Mouse (Mus musculus) MEL (cell line): ENCODE data around the gene Pou2af1. TPM values are rescaled to one million over a fixed set of nuclear protein-coding genes. Genes with fewer than 3 reads are reported as not detected.

Source experiments
- DNase-seq: peaks from one replicate; pipeline ENCODE4 v3.0.0; 2011; ENCODE audit warnings: low read depth, low spot score
- H3K27ac ChIP-seq: 2 replicates; pipeline ENCODE4 v1.5.1; 2012; ENCODE audit warnings: low read depth, mild to moderate bottlenecking, control low read depth, low read length, moderate library complexity; ENCODE audit not compliant: control insufficient read depth
- H3K27me3 ChIP-seq, 2 experiments: fragments of 150-350 bp in 1 of 2; sonication (generic) in 1 of 2; 2 replicates each; pipeline ENCODE4 v1.6.1; 2012; ENCODE audit warnings: low read length in 2 of 2, mild to moderate bottlenecking in 2 of 2, improper control_type of control experiment in 1 of 2, moderate library complexity in 1 of 2; ENCODE audit not compliant: insufficient read depth in 2 of 2, control insufficient read depth in 1 of 2
- H3K36me3 ChIP-seq, 2 experiments: 2 replicates each; pipeline ENCODE4 v1.6.1; 2012 to 2014; ENCODE audit warnings: low read length in 2 of 2, improper control_type of control experiment in 1 of 2, inconsistent platforms in 1 of 2, mild to moderate bottlenecking in 1 of 2; ENCODE audit not compliant: insufficient read depth in 2 of 2, control insufficient read depth in 1 of 2
- H3K4me1 ChIP-seq, 2 experiments: fragments of 150-350 bp in 1 of 2; sonication (generic) in 1 of 2; 2 replicates each; pipeline ENCODE4 v1.6.1; 2012; ENCODE audit warnings: low read length in 2 of 2, improper control_type of control experiment in 1 of 2, mild to moderate bottlenecking in 1 of 2; ENCODE audit not compliant: insufficient read depth in 2 of 2, control insufficient read depth in 1 of 2
- H3K4me3 ChIP-seq, 2 experiments: fragments of 150-350 bp in 1 of 2; sonication (generic) in 1 of 2; 2 replicates each; pipeline ENCODE4 v1.5.1; 2012; ENCODE audit warnings: low read depth in 2 of 2, low read length in 2 of 2, mild to moderate bottlenecking in 2 of 2, moderate library complexity in 2 of 2, control low read depth in 1 of 2, improper control_type of control experiment in 1 of 2; ENCODE audit not compliant: control insufficient read depth in 1 of 2, insufficient read depth in 1 of 2
- H3K79me2 ChIP-seq: 2 replicates; pipeline ENCODE4 v1.6.1; 2012; ENCODE audit warnings: mild to moderate bottlenecking, low read length, moderate library complexity; ENCODE audit not compliant: control insufficient read depth, poor library complexity, insufficient read depth
- H3K9ac ChIP-seq: 2 replicates; pipeline ENCODE4 v1.6.1; 2012; ENCODE audit warnings: low read depth, mild to moderate bottlenecking, control low read depth, low read length, moderate library complexity; ENCODE audit not compliant: control insufficient read depth, poor library complexity, severe bottlenecking
- H3K9me3 ChIP-seq: fragments of 150-350 bp; sonication (generic); replicated peaks from 2 replicates; pipeline ENCODE4 v1.6.1; 2012; ENCODE audit warnings: mild to moderate bottlenecking, low read length, improper control_type of control experiment, moderate library complexity; ENCODE audit not compliant: insufficient read depth
- BHLHE40 ChIP-seq: IDR thresholded peaks from 2 replicates; pipeline ENCODE4 v1.6.1; 2012; ENCODE audit warnings: low read depth, mild to moderate bottlenecking, inconsistent platforms, low read length, improper control_type of control experiment, borderline replicate concordance
- CHD2 ChIP-seq: IDR thresholded peaks from 2 replicates; pipeline ENCODE4 v1.6.1; 2011; ENCODE audit warnings: low read length, improper control_type of control experiment
- CTCF ChIP-seq, 3 experiments: IDR thresholded peaks in 2 of 3; conservative IDR thresholded peaks in 1 of 3; 2 replicates each; pipeline ENCODE4 v1.5.1; 2011 to 2012; ENCODE audit warnings: low read length in 3 of 3, low read depth in 2 of 3, mild to moderate bottlenecking in 2 of 3, improper control_type of control experiment in 1 of 3, inconsistent platforms in 1 of 3, mixed read lengths in 1 of 3, moderate library complexity in 1 of 3; ENCODE audit not compliant: control insufficient read depth in 1 of 3, insufficient read depth in 1 of 3, poor library complexity in 1 of 3, severe bottlenecking in 1 of 3
- ELF1 ChIP-seq: IDR thresholded peaks from 2 replicates; pipeline ENCODE4 v1.6.1; 2014; ENCODE audit warnings: low read depth, mild to moderate bottlenecking, inconsistent platforms, low read length, improper control_type of control experiment, moderate library complexity
- EP300 ChIP-seq, 2 experiments: IDR thresholded peaks; 2 replicates each; pipeline ENCODE4 v1.6.1; 2011; ENCODE audit warnings: improper control_type of control experiment in 2 of 2, low read length in 2 of 2, low read depth in 1 of 2, mild to moderate bottlenecking in 1 of 2
- ETS1 ChIP-seq: IDR thresholded peaks from 2 replicates; pipeline ENCODE4 v1.6.1; 2012; ENCODE audit warnings: low read depth, mild to moderate bottlenecking, inconsistent platforms, low read length, improper control_type of control experiment, moderate library complexity
- GABPA ChIP-seq: IDR thresholded peaks from 2 replicates; pipeline ENCODE4 v1.6.1; 2012; ENCODE audit warnings: low read depth, mild to moderate bottlenecking, inconsistent platforms, low read length, improper control_type of control experiment, moderate library complexity
- GATA1 ChIP-seq: IDR thresholded peaks from 2 replicates; pipeline ENCODE4 v1.6.1; 2011; ENCODE audit warnings: low read depth, low read length, improper control_type of control experiment
- HCFC1 ChIP-seq: IDR thresholded peaks from 2 replicates; pipeline ENCODE4 v1.6.1; 2012; ENCODE audit warnings: low read depth, mild to moderate bottlenecking, inconsistent platforms, low read length, improper control_type of control experiment, moderate library complexity
- JUND ChIP-seq: IDR thresholded peaks from 2 replicates; pipeline ENCODE4 v1.6.1; 2011; ENCODE audit warnings: low read depth, mild to moderate bottlenecking, improper control_type of control experiment, low read length
- KAT2A ChIP-seq: conservative IDR thresholded peaks from 2 replicates; pipeline ENCODE4 v1.6.1; 2012; ENCODE audit warnings: low read depth, low read length, improper control_type of control experiment, inconsistent platforms
- MAFK ChIP-seq: IDR thresholded peaks from 2 replicates; pipeline ENCODE4 v1.6.1; 2011; ENCODE audit warnings: low read depth, mild to moderate bottlenecking, low read length, improper control_type of control experiment, borderline replicate concordance
- MXI1 ChIP-seq: IDR thresholded peaks from 2 replicates; pipeline ENCODE4 v1.6.1; 2011; ENCODE audit warnings: mild to moderate bottlenecking, low read depth, low read length, improper control_type of control experiment
- MYB ChIP-seq: IDR thresholded peaks from 2 replicates; pipeline ENCODE4 v1.6.1; 2011; ENCODE audit warnings: mild to moderate bottlenecking, low read depth, low read length, improper control_type of control experiment
- MYC ChIP-seq: IDR thresholded peaks from 2 replicates; pipeline ENCODE4 v1.6.1; 2011; ENCODE audit warnings: low read depth, mild to moderate bottlenecking, low read length, improper control_type of control experiment, moderate library complexity
- NELFE ChIP-seq: IDR thresholded peaks from 2 replicates; pipeline ENCODE4 v1.6.1; 2011; ENCODE audit warnings: low read depth, low read length, improper control_type of control experiment
- SIN3A ChIP-seq: IDR thresholded peaks from 2 replicates; pipeline ENCODE4 v1.6.1; 2012; ENCODE audit warnings: low read length, improper control_type of control experiment, inconsistent platforms
- TBP ChIP-seq: IDR thresholded peaks from 2 replicates; pipeline ENCODE4 v1.8.0; 2011; ENCODE audit warnings: low read depth, low read length, improper control_type of control experiment
- TCF12 ChIP-seq: IDR thresholded peaks from 2 replicates; pipeline ENCODE4 v1.6.1; 2014; ENCODE audit warnings: low read depth, mild to moderate bottlenecking, inconsistent platforms, low read length, improper control_type of control experiment, moderate library complexity
- USF1 ChIP-seq: IDR thresholded peaks from 2 replicates; pipeline ENCODE4 v1.6.1; 2014; ENCODE audit warnings: low read depth, mild to moderate bottlenecking, inconsistent platforms, low read length, improper control_type of control experiment, moderate library complexity
- USF2 ChIP-seq, 2 experiments: IDR thresholded peaks; 2 replicates each; pipeline ENCODE4 v1.6.1; 2011 to 2012; ENCODE audit warnings: improper control_type of control experiment in 2 of 2, low read length in 2 of 2, borderline replicate concordance in 1 of 2, inconsistent platforms in 1 of 2, low read depth in 1 of 2, mild to moderate bottlenecking in 1 of 2; ENCODE audit not compliant: insufficient read depth in 1 of 2
- ZKSCAN1 ChIP-seq: IDR thresholded peaks from 2 replicates; pipeline ENCODE4 v1.6.1; 2012; ENCODE audit warnings: low read depth, mild to moderate bottlenecking, inconsistent platforms, low read length, improper control_type of control experiment, moderate library complexity
- ZMIZ1 ChIP-seq: IDR thresholded peaks from 2 replicates; pipeline ENCODE4 v1.6.1; 2012; ENCODE audit warnings: low read depth, mild to moderate bottlenecking, inconsistent platforms, low read length, improper control_type of control experiment, moderate library complexity
- polyA plus RNA-seq, 2 experiments: library from polyadenylated mRNA; stranded (reverse) in 1 of 2; unstranded in 1 of 2; fragments of >175 nt in 1 of 2; fragments of >200 nt in 1 of 2; gene quantifications; 2 replicates each; pipeline versions ENCODE4 v1.2.1 to v1.2.4; 2012; ENCODE audit warnings: low replicate concordance in 2 of 2, low read depth in 1 of 2; ENCODE audit not compliant: insufficient read length in 2 of 2, insufficient read depth in 1 of 2, missing spikeins in 1 of 2
- total RNA-seq: library from RNA; depleted of rRNA; stranded (reverse); fragments of 300-350 nt; gene quantifications from 2 replicates; pipeline ENCODE4 v1.2.3, GENCODE M21; 2012

Pou2af1 gene
- total and polyA plus RNA-seq, 3 experiments, result not detected

DNA sequence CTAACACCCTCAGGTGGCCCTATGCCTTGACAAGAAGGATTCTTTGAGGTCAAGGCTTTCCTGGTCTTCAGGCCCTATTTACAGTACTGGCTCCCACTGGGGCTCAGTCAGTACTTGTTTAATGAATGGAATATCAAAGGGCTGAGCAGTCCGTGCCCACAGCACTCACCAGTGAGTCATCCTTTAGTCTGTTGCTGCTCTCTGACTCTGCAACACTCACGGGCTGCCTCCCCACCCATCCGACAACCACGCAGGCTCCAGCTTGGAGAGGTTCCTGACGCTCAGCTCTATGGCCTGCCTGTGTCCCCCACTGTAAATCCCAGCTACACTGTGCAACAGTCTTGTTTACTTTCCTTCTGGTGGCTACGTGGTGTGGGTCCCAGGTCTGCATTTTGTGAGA, 43.2 kb upstream of the Pou2af1 start:
- no peaks in the 10 kb centered on the region for H3K9me3 ChIP-seq
- H3K36me3 ChIP-seq, result no peaks in the 10 kb centered on the region
- no peak for TF ChIP-seq MYB
- no peak overlapping the region for H3K27ac ChIP-seq
- no peak for DNase-seq
- no peaks in the 10 kb centered on the region for H3K79me2 ChIP-seq
- H3K27me3 ChIP-seq, result no peaks in the 10 kb centered on the region; a peak in 1 of 4 replicates
- 0 out of 4 replicates have a peak, but pooled peaks cover 0 to 5% of the 10 kb centered on the region in 2 experiments for H3K4me1 ChIP-seq
- no peak overlapping the region for H3K9ac ChIP-seq
- no peak overlapping the region for H3K4me3 ChIP-seq

DNA sequence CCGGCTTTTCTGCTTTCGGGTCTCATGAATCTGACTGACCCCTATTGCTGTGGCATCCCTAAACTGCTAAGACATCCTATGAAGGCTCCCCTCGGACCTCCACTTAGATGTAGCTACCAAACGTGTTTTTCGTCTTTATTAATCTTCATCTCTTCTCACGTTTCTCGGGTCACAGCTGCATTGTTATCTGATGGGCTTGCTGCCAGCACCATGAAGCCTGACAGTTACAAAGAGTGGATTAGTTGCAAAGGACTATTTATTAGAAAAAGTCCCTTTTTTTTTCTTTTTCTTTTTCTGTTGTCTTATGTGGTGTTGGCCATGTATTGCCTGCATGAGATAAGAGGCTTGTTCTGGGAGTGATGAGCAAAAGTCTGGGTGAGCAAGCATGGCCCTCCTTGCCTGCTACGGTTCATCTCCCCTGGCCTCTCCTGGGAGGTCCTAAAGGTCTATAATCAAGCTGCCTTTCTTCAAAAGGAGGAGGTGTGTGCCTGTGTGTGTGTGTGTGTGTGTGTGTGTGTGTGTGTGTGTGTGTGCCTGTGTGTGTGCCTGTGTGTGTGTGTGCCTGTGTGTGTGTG, 38.5 kb upstream of the Pou2af1 start:
- Histone ChIP-seq H3K27ac (no peak overlapping the region), H3K36me3 (no peaks in the 10 kb centered on the region), H3K9ac (no peak overlapping the region), H3K27me3 (no peaks in the 10 kb centered on the region), H3K79me2 (no peaks in the 10 kb centered on the region), H3K4me1 (0 out of 4 replicates have a peak, but pooled peaks cover 0 to 6% of the 10 kb centered on the region in 2 experiments), H3K4me3 (no peak overlapping the region), H3K9me3 (no peaks in the 10 kb centered on the region)
- peak; percentile 41 for DNase-seq
- TF ChIP-seq BHLHE40 (peak; percentile 92), SIN3A (no peak), ETS1 (0 out of 2 replicates have a peak, but pooled peaks have one; percentile 40), MYC (no peak), GATA1 (peak; percentile 90)

DNA sequence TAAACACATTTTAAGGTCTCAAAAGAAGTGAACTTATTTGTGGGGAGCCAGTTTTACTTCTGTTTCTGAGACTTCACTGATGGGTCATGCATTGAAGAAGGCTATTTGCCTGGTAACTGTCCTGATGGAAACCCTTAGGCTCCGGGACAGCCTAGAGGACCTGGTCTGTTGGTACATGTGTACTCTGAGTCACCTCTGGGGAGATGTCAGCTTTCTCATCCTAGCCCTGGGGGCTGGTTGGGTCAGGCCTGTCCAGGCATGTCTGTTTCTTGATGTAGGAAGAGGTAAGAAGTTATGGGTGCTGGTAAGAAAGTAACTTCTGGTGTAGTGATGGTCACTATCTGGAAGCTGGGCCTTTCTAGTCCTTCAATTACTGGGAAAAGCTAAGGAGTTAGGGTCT, 37.8 kb upstream of the Pou2af1 start:
- no peak overlapping the region for H3K4me3 ChIP-seq
- no peaks in the 10 kb centered on the region; a peak in 1 of 4 replicates for H3K27me3 ChIP-seq
- H3K9ac ChIP-seq, result no peak overlapping the region
- H3K4me1 ChIP-seq, result 0 out of 4 replicates have a peak, but pooled peaks cover 0 to 6% of the 10 kb centered on the region in 2 experiments
- H3K79me2 ChIP-seq, result no peaks in the 10 kb centered on the region
- no peak for DNase-seq
- TF ChIP-seq ZMIZ1 (no peak), GABPA (no peak), HCFC1 (no peak), NELFE (no peak), CHD2 (no peak), MXI1 (no peak), TBP (no peak), KAT2A (no peak), USF1 (no peak), JUND (no peak), MYC (no peak), ELF1 (no peak), EP300 (IDR thresholded peaks at IDR 0.05; ENCODE audit: low read depth in 1 of 2, low read length in 2 of 2) (no peak), BHLHE40 (no peak), CTCF (IDR thresholded peaks at IDR 0.05 in 2 of 3, conservative IDR thresholded peaks at IDR 0.05 in 1 of 3; ENCODE audit: control insufficient read depth in 1 of 3, insufficient read depth in 1 of 3, low read depth in 2 of 3, low read length in 3 of 3, poor library complexity in 1 of 3, severe bottlenecking in 1 of 3) (no peak), TCF12 (no peak), ZKSCAN1 (no peak), MAFK (no peak), USF2 (IDR thresholded peaks at IDR 0.05; ENCODE audit: borderline replicate concordance in 1 of 2, insufficient read depth in 1 of 2, low read depth in 1 of 2, low read length in 2 of 2) (no peak), ETS1 (no peak)
- H3K9me3 ChIP-seq, result no peaks in the 10 kb centered on the region
- H3K36me3 ChIP-seq, result no peaks in the 10 kb centered on the region
- H3K27ac ChIP-seq, result no peak overlapping the region
